Mouse (Mus musculus): Measurements from ENCODE around the gene Kbtbd4.

Gene Kbtbd4

GRCm38 (mm10) chr2:90922636-90923035 is 18.1 kb downstream of the Kbtbd4 start:
- TF ChIP-seq GATA4 (IDR thresholded peaks at IDR 0.05; ENCODE audit: insufficient replicate concordance, low read length): no peak

GRCm38 (mm10) chr2:90928566-90928965 is 24.0 kb downstream of the Kbtbd4 start:
- peak; percentile 67; the same call in 1 of the 2 replicates for TF ChIP-seq GATA4 (IDR thresholded peaks at IDR 0.05; ENCODE audit: insufficient replicate concordance, low read length)

- TF ChIP-seq GATA4 (IDR thresholded peaks at IDR 0.05; ENCODE audit: insufficient replicate concordance, low read length): peak; percentile 82; the same call in 1 of the 2 replicates
These were observed 27.3 kb downstream of the Kbtbd4 start for GRCm38 (mm10) chr2:90931829-90932228.

DNA sequence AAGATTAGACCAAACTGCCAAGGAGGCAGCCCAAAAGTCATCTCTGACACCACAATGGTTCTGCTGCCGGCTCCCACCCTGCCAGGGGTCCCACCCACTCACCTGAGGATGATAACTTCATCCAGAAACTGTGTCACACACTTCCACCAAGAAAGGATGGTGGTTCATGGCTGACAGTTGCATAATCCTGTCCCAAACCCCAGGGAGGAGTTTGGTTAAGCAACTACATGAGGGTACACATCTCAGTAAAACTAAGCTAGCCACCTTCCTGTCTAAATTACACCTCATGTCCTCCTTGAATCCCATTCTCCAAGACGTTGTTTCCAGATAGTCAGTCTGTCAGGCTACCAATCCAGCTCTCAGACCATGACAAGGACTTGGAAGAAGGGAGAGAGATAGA is 27.7 kb downstream of the Kbtbd4 start:
- TF ChIP-seq GATA4 (IDR thresholded peaks at IDR 0.05; ENCODE audit: insufficient replicate concordance, low read length): no peak

GRCm38 (mm10) chr2:90938362-90938761 is 33.8 kb downstream of the Kbtbd4 start:
- no peak for TF ChIP-seq GATA4 (IDR thresholded peaks at IDR 0.05; ENCODE audit: insufficient replicate concordance, low read length)

DNA sequence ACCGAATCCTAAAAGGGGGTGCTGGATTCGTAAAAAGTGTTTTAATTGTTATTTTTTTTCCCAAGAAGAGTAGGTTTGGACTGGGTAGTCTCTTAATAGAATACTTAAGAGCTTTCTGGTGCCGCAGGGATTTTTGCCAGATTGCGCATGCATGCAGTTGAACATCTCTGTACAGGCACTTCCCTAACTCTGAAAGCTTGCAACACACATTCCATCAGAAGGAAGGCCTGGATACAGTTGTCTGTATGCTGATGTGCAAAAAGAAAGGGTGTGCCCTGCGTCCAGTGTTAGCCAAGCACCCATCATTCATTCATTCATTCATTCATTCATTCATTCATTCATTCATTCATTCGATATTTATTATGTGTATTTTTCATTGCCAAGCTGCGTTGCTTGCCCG is 35.2 kb downstream of the Kbtbd4 start:
- no peak for TF ChIP-seq GATA4 (IDR thresholded peaks at IDR 0.05; ENCODE audit: insufficient replicate concordance, low read length)

DNA sequence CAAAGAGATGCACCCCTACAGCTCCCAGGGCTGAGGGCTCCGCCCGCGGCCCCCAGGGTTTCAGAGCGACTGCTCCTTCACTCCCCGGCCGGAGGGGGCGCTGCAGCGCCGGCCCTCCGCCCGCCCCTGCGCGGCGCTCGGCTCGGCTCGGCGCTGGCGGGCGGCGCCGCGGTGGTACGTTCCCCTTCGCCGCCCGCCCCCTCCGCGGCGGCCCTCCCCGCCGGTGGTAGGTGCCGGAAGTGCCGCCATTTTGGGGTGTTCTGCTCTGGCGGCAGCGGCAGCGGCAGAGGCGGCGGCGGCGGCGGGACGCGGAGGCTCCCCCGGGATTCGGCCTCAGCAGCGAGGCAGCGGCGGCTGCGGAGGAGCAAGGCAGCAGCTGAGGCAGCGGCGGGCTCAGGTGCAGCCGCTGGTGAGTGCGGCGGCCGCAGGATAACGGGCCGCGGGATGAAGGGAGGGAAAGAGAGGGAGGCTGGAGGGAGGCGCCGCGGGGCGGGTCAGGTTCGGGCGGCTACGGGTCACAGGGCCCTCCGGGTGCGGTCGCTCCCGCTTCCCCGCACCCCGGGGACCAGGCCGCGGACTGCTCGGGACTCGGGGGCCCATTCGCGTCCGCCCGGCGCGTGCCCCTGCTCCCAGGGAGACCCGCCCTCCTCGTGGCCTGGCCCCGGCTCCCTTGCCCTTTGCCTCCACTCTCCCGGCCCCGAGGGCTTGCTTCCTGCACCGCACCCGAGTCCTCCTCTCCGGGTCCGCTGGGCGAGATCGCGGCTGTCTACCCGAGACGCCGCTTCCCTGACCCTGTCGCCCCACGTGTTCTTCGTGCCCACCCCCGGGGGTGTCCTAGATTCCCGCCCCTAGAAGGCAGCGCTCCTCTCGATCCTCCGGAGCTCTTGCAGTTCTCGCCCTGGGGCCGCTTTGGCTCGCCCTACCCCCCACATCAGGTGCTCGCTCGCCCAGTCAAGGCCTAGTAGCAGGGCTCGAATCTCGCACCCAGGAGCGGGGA is 36.0 kb downstream of the Kbtbd4 start, which contains the start of gene Celf1:
Gene Celf1 (plus strand): TSS at position 150 of the 997 bp plus-strand sequence.
- no peak for TF ChIP-seq GATA4 (IDR thresholded peaks at IDR 0.05; ENCODE audit: insufficient replicate concordance, low read length)

DNA sequence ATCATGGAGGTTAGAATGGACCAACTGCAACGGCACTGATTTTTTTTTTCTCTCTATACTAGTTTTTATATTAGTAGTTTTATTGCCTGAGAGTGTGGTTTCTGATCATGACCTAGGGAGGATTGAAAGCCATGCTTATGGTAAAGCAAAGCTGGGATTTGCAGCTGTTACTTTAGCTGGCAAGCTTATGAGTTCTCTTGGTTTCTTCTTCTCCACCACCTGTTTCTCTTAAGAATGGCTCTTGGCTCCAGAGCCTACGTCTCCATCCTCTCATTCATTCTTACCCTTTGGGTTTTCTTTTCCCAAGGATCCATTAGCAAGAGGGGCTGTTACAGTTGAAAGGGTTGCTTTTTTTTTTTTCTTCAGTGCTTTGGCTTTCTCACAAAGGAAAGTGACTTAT is 37.2 kb downstream of the Kbtbd4 start:
- TF ChIP-seq GATA4 (IDR thresholded peaks at IDR 0.05; ENCODE audit: insufficient replicate concordance, low read length): no peak

- TF ChIP-seq GATA4 (IDR thresholded peaks at IDR 0.05; ENCODE audit: insufficient replicate concordance, low read length): no peak
These were observed 45.6 kb downstream of the Kbtbd4 start for GRCm38 (mm10) chr2:90950149-90950548.

- no peak for TF ChIP-seq GATA4 (IDR thresholded peaks at IDR 0.05; ENCODE audit: insufficient replicate concordance, low read length)
These were observed 46.1 kb downstream of the Kbtbd4 start for GRCm38 (mm10) chr2:90950582-90951194.

- no peak for TF ChIP-seq GATA4 (IDR thresholded peaks at IDR 0.05; ENCODE audit: insufficient replicate concordance, low read length)
These were observed 48.9 kb downstream of the Kbtbd4 start for GRCm38 (mm10) chr2:90953461-90953860.

DNA sequence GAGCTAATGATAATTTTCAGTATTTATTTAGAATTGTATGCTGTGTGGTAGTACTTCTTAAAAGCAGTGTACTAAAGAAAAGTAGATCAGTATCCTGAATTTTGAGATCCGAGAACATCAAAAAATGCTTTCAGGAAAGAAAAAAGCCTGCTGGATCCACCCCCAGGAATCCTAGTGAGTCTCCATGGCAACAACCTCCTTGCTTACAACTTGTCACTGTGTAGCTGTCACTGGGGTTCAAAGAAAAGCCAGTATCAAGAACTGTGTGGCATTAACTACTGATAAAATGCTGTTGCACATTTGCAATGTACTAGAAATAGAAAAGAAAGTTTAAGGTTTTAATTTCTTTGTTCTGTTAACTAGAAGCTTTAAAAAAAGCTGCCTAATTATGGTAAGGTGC is 51.5 kb downstream of the Kbtbd4 start:
- TF ChIP-seq GATA4 (IDR thresholded peaks at IDR 0.05; ENCODE audit: insufficient replicate concordance, low read length): no peak

GRCm38 (mm10) chr2:90958856-90959255 is 54.3 kb downstream of the Kbtbd4 start:
- no peak for TF ChIP-seq GATA4 (IDR thresholded peaks at IDR 0.05; ENCODE audit: insufficient replicate concordance, low read length)

DNA sequence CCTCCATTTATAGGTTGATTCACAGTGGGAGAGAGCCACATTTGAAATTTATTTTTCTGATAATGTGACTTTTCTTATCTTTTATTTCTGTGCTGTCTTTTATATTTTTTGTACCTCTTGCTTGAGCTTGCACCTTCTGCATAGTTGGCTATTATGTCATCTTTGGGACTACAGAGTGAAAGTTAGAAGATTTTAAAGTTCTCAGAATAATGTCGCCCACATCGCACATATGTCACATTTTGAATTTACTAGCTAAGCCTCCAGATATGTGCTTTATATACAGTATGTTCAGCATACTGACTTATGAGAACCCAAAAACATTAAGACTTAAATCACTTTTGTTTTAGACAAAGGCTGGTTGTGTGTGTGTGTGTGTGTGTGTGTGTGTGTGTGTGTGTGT is 55.5 kb downstream of the Kbtbd4 start:
- no peak for TF ChIP-seq GATA4 (IDR thresholded peaks at IDR 0.05; ENCODE audit: insufficient replicate concordance, low read length)

All from liver, adult (tissue).